Mouse (Mus musculus): ENCODE measurements around the gene Pxdn. TPM values are rescaled to one million over a fixed set of nuclear protein-coding genes. Genes with fewer than 3 reads are reported as not detected.

The Pxdn gene
- total and polyA plus RNA-seq, 3 experiments: 0.04 to 0.21 (median 0.14) TPM

GRCm38 (mm10) chr12:29944650-29945049 is 7.2 kb downstream of the Pxdn start:
- Histone ChIP-seq H3K4me1 (ENCODE audit: control insufficient read depth in 1 of 2, insufficient read depth in 2 of 2) (peaks cover 0 to 58% of the 10 kb centered on the region in 2 experiments; a peak in 2 of 4 replicates), H3K27me3 (replicated peaks) (no peaks in the 10 kb centered on the region), H3K9me3 (replicated peaks; ENCODE audit: low read length) (no peaks in the 10 kb centered on the region), H3K4me3 (replicated peaks in 1 of 3; ENCODE audit: low read depth in 2 of 3, low read length in 2 of 3, poor library complexity in 1 of 3) (no peak overlapping the region), H3K36me3 (replicated peaks in 1 of 2; ENCODE audit: control insufficient read depth in 1 of 2, insufficient read depth in 1 of 2, low read length in 1 of 2) (no peaks in the 10 kb centered on the region), H3K4me2 (ENCODE audit: insufficient read depth, low read depth, poor library complexity, severe bottlenecking) (no peak overlapping the region), H3K27ac (ENCODE audit: insufficient read depth, low read depth) (no peak overlapping the region), H3K9ac (ENCODE audit: insufficient read depth, low read depth) (no peak overlapping the region), H3K79me2 (replicated peaks; ENCODE audit: control insufficient read depth, extremely low read depth, insufficient read depth, poor library complexity, severe bottlenecking) (no peaks in the 10 kb centered on the region)
- in situ Hi-C loops (cut with MboI; ENCODE audit: low pct_ligation_motif_present, low pct_unique_long_range_greater_than_20kb, low sequenced_read_pairs): no loop called here
- no peak for DNase-seq (ENCODE audit: extremely low read depth)
- TF ChIP-seq RAD21 (IDR thresholded peaks at IDR 0.05; ENCODE audit: low read depth, low read length) (no peak), MXI1 (IDR thresholded peaks at IDR 0.05; ENCODE audit: low read depth, low read length) (no peak), MAZ (IDR thresholded peaks at IDR 0.05; ENCODE audit: low read depth, low read length) (no peak), PAX5 (IDR thresholded peaks at IDR 0.05; ENCODE audit: low read length) (no peak), ELF1 (IDR thresholded peaks at IDR 0.05; ENCODE audit: low read depth, low read length) (no peak), CHD1 (IDR thresholded peaks at IDR 0.05; ENCODE audit: low read depth, low read length) (no peak), MYC (IDR thresholded peaks at IDR 0.05; ENCODE audit: low read depth, low read length) (no peak), BHLHE40 (IDR thresholded peaks at IDR 0.05; ENCODE audit: low read depth, low read length) (no peak), IRF4 (IDR thresholded peaks at IDR 0.05; ENCODE audit: low read depth, low read length) (no peak), GABPA (IDR thresholded peaks at IDR 0.05; ENCODE audit: insufficient replicate concordance, low read depth, low read length) (no peak), UBTF (IDR thresholded peaks at IDR 0.05; ENCODE audit: low read depth, low read length) (no peak), MEF2A (IDR thresholded peaks at IDR 0.05; ENCODE audit: borderline replicate concordance, low read depth, low read length) (no peak), USF1 (IDR thresholded peaks at IDR 0.05; ENCODE audit: low read depth, low read length) (no peak), NELFE (IDR thresholded peaks at IDR 0.05; ENCODE audit: low read depth, low read length) (no peak), JUND (conservative IDR thresholded peaks at IDR 0.05; ENCODE audit: low read depth, low read length) (no peak), TBP (conservative IDR thresholded peaks at IDR 0.05; ENCODE audit: low read depth, low read length) (no peak), SIN3A (IDR thresholded peaks at IDR 0.05; ENCODE audit: low read length) (no peak), SMC3 (IDR thresholded peaks at IDR 0.05; ENCODE audit: low read depth, low read length) (no peak)
- dilution Hi-C loops (cut with MboI; ENCODE audit: extremely low pct_ligation_motif_present, extremely low pct_unique_long_range_greater_than_20kb, low sequenced_read_pairs): no loop called here

GRCm38 (mm10) chr12:29945182-29945743 is 7.9 kb downstream of the Pxdn start:
- Histone ChIP-seq H3K27ac (ENCODE audit: insufficient read depth, low read depth) (no peak overlapping the region), H3K4me1 (ENCODE audit: control insufficient read depth in 1 of 2, insufficient read depth in 2 of 2) (peaks cover 0 to 54% of the 10 kb centered on the region in 2 experiments; a peak in 2 of 4 replicates), H3K9me3 (replicated peaks; ENCODE audit: low read length) (no peaks in the 10 kb centered on the region), H3K4me2 (ENCODE audit: insufficient read depth, low read depth, poor library complexity, severe bottlenecking) (no peak overlapping the region), H3K36me3 (replicated peaks in 1 of 2; ENCODE audit: control insufficient read depth in 1 of 2, insufficient read depth in 1 of 2, low read length in 1 of 2) (no peaks in the 10 kb centered on the region), H3K79me2 (replicated peaks; ENCODE audit: control insufficient read depth, extremely low read depth, insufficient read depth, poor library complexity, severe bottlenecking) (no peaks in the 10 kb centered on the region), H3K27me3 (replicated peaks) (no peaks in the 10 kb centered on the region), H3K9ac (ENCODE audit: insufficient read depth, low read depth) (no peak overlapping the region), H3K4me3 (replicated peaks in 1 of 3; ENCODE audit: low read depth in 2 of 3, low read length in 2 of 3, poor library complexity in 1 of 3) (no peak overlapping the region)
- dilution Hi-C loops (cut with MboI; ENCODE audit: extremely low pct_ligation_motif_present, extremely low pct_unique_long_range_greater_than_20kb, low sequenced_read_pairs): no loop called here
- TF ChIP-seq UBTF (IDR thresholded peaks at IDR 0.05; ENCODE audit: low read depth, low read length): no peak
- TF ChIP-seq EP300 (IDR thresholded peaks at IDR 0.05; ENCODE audit: low read length): peak; percentile 14; the same call in 1 of the 2 replicates
- in situ Hi-C loops (cut with MboI; ENCODE audit: low pct_ligation_motif_present, low pct_unique_long_range_greater_than_20kb, low sequenced_read_pairs): no loop called here
- DNase-seq (ENCODE audit: extremely low read depth): no peak

Measured in CH12.LX (cell line).